Mouse (Mus musculus): ENCODE results near the gene 4933407L21Rik. TPM values are rescaled to one million over a fixed set of nuclear protein-coding genes. Genes with fewer than 3 reads are reported as not detected.
"Not testable (repeated sequence)": the region's sequence is repeated elsewhere in the genome, so short reads cannot be mapped to it uniquely, and the experiment has no call there.

The 4933407L21Rik gene
- polyA plus RNA-seq, 1 experiment from 2014 or later, result 3.5 TPM

- H3K4me3 ChIP-seq, result no peak overlapping the region
- H3K36me3 ChIP-seq, result no peaks in the 10 kb centered on the region
- no peak overlapping the region for H3K9ac ChIP-seq
- H3K4me2 ChIP-seq, result no peak overlapping the region
- H3K9me3 ChIP-seq, result no peaks in the 10 kb centered on the region
- H3K4me1 ChIP-seq (replicated peaks), result no peaks in the 10 kb centered on the region
- H3K27me3 ChIP-seq, result no peaks in the 10 kb centered on the region
- WGBS, result 69% methylated on average over 1 of the region's 1 CpGs
- H3K27ac ChIP-seq (replicated peaks), result peak overlapping the region; percentile 59; the same call in 1 of the 2 replicates
- ATAC-seq (ENCODE audit: low read depth), result peak; percentile 77
Observed at GRCm38 (mm10) chr1:85969519-85969918, 41.2 kb downstream of the 4933407L21Rik start.

- Histone ChIP-seq H3K4me2 (no peak overlapping the region), H3K27ac (replicated peaks) (no peak overlapping the region), H3K36me3 (no peaks in the 10 kb centered on the region), H3K27me3 (no peaks in the 10 kb centered on the region), H3K9ac (no peak overlapping the region), H3K4me1 (replicated peaks) (no peaks in the 10 kb centered on the region), H3K9me3 (no peaks in the 10 kb centered on the region), H3K4me3 (no peak overlapping the region)
- 93% methylated on average over 3 of the region's 3 CpGs for WGBS
- ATAC-seq (ENCODE audit: low read depth), result no peak
Observed at GRCm38 (mm10) chr1:85971070-85971469, 42.8 kb downstream of the 4933407L21Rik start.

GRCm38 (mm10) chr1:85972341-85972740, 44.1 kb downstream of the 4933407L21Rik start:
- Histone ChIP-seq H3K4me1 (replicated peaks) (no peaks in the 10 kb centered on the region), H3K36me3 (no peaks in the 10 kb centered on the region), H3K27me3 (no peaks in the 10 kb centered on the region), H3K4me2 (no peak overlapping the region), H3K27ac (replicated peaks) (no peak overlapping the region), H3K9me3 (no peaks in the 10 kb centered on the region), H3K9ac (no peak overlapping the region), H3K4me3 (no peak overlapping the region)
- 71% methylated on average over 3 of the region's 3 CpGs for WGBS
- no peak for ATAC-seq (ENCODE audit: low read depth)

- Histone ChIP-seq H3K36me3 (no peaks in the 10 kb centered on the region), H3K9ac (no peak overlapping the region), H3K27me3 (no peaks in the 10 kb centered on the region), H3K9me3 (no peaks in the 10 kb centered on the region), H3K4me3 (no peak overlapping the region), H3K4me2 (no peak overlapping the region), H3K4me1 (replicated peaks) (no peaks in the 10 kb centered on the region), H3K27ac (replicated peaks) (no peak overlapping the region)
- no peak for ATAC-seq (ENCODE audit: low read depth)
- 89% methylated on average over 2 of the region's 2 CpGs for WGBS
Observed at GRCm38 (mm10) chr1:85973468-85973877, 45.2 kb downstream of the 4933407L21Rik start.

GRCm38 (mm10) chr1:85977709-85978108, 49.4 kb downstream of the 4933407L21Rik start:
- WGBS, result 81% methylated on average over 3 of the region's 3 CpGs
- Histone ChIP-seq H3K9me3 (no peaks in the 10 kb centered on the region), H3K9ac (no peak overlapping the region)

GRCm38 (mm10) chr1:85981738-85982357, 53.6 kb downstream of the 4933407L21Rik start:
- H3K4me2 ChIP-seq, result no peak overlapping the region
- H3K27ac ChIP-seq (replicated peaks), result no peak overlapping the region
- H3K9me3 ChIP-seq, result no peaks in the 10 kb centered on the region
- no peaks in the 10 kb centered on the region for H3K4me1 ChIP-seq (replicated peaks)
- WGBS, result 67% methylated on average over 7 of the region's 7 CpGs
- H3K4me3 ChIP-seq, result no peak overlapping the region
- no peak for ATAC-seq (ENCODE audit: low read depth)
- H3K9ac ChIP-seq, result no peak overlapping the region
- no peaks in the 10 kb centered on the region for H3K36me3 ChIP-seq
- H3K27me3 ChIP-seq, result no peaks in the 10 kb centered on the region

More at GRCm38 (mm10) chr1:85977709-85978108, 49.4 kb downstream of the 4933407L21Rik start:
- Histone ChIP-seq H3K36me3 (no peaks in the 10 kb centered on the region), H3K4me1 (replicated peaks) (no peaks in the 10 kb centered on the region), H3K4me3 (no peak overlapping the region), H3K27ac (replicated peaks) (no peak overlapping the region), H3K4me2 (no peak overlapping the region), H3K27me3 (no peaks in the 10 kb centered on the region)
- no peak for ATAC-seq (ENCODE audit: low read depth)

- H3K27me3 ChIP-seq, result no peaks in the 10 kb centered on the region
- no peak for ATAC-seq (ENCODE audit: low read depth)
- H3K9me3 ChIP-seq, result no peaks in the 10 kb centered on the region
- no peak overlapping the region for H3K4me2 ChIP-seq
- H3K27ac ChIP-seq (replicated peaks), result no peak overlapping the region
- no peak overlapping the region for H3K4me3 ChIP-seq
- no peak overlapping the region for H3K9ac ChIP-seq
- WGBS, result 87% methylated on average over 3 of the region's 3 CpGs
- H3K4me1 ChIP-seq (replicated peaks), result no peaks in the 10 kb centered on the region
- no peaks in the 10 kb centered on the region for H3K36me3 ChIP-seq
Observed at GRCm38 (mm10) chr1:85985784-85986183, 57.5 kb downstream of the 4933407L21Rik start.

GRCm38 (mm10) chr1:85988351-85988750, 60.1 kb downstream of the 4933407L21Rik start:
- Histone ChIP-seq H3K36me3 (no peaks in the 10 kb centered on the region), H3K27me3 (no peaks in the 10 kb centered on the region), H3K9me3 (no peaks in the 10 kb centered on the region), H3K4me2 (no peak overlapping the region), H3K9ac (no peak overlapping the region), H3K27ac (replicated peaks) (no peak overlapping the region), H3K4me3 (no peak overlapping the region), H3K4me1 (replicated peaks) (no peaks in the 10 kb centered on the region)
- no peak for ATAC-seq (ENCODE audit: low read depth)
- WGBS, result 79% methylated on average over 4 of the region's 4 CpGs

- not testable (repeated sequence) for H3K9ac ChIP-seq; ATAC-seq (ENCODE audit: low read depth); H3K4me3 ChIP-seq; H3K4me1 ChIP-seq (replicated peaks); H3K36me3 ChIP-seq; H3K27ac ChIP-seq (replicated peaks); H3K4me2 ChIP-seq; H3K27me3 ChIP-seq; H3K9me3 ChIP-seq
- 90% methylated on average over 4 of the region's 4 CpGs for WGBS
Observed at GRCm38 (mm10) chr1:85988882-85989281, 60.6 kb downstream of the 4933407L21Rik start.

Other genes with a start within 250 kb of the 4933407L21Rik start
- gene A630001G21Rik, start 149.8 kb upstream of the 4933407L21Rik start, polyA plus RNA-seq (2015; fragmentation: Nextera tagmentation; extraction: Ambion mirVana), result 0.37 and 0.46 TPM in 2 replicates
- gene Cab39, start 135.0 kb upstream of the 4933407L21Rik start, polyA plus RNA-seq (2015; fragmentation: Nextera tagmentation; extraction: Ambion mirVana), result 53.9 and 56.4 TPM in 2 replicates
- gene Itm2c, start 34.2 kb upstream of the 4933407L21Rik start, polyA plus RNA-seq (2015; fragmentation: Nextera tagmentation; extraction: Ambion mirVana), result 148 and 155 TPM in 2 replicates
- 0.12 TPM in 1 of 2 replicates, not detected in the other for gene Gpr55, start 32.5 kb downstream of the 4933407L21Rik start, polyA plus RNA-seq (2015; fragmentation: Nextera tagmentation; extraction: Ambion mirVana)
- gene Spata3, start 88.3 kb downstream of the 4933407L21Rik start, polyA plus RNA-seq (2015; fragmentation: Nextera tagmentation; extraction: Ambion mirVana), result not detected in 2 replicates
- 2.7 and 3.2 TPM in 2 replicates for gene 2810459M11Rik, start 117.4 kb downstream of the 4933407L21Rik start, polyA plus RNA-seq (2015; fragmentation: Nextera tagmentation; extraction: Ambion mirVana)
- gene Psmd1, start 135.9 kb downstream of the 4933407L21Rik start, polyA plus RNA-seq (2015; fragmentation: Nextera tagmentation; extraction: Ambion mirVana), result 181 and 201 TPM in 2 replicates
- 0.21 and 0.27 TPM in 2 replicates for gene Htr2b, start 183.5 kb downstream of the 4933407L21Rik start, polyA plus RNA-seq (2015; fragmentation: Nextera tagmentation; extraction: Ambion mirVana)
- gene Gm21972, start 205.2 kb downstream of the 4933407L21Rik start, polyA plus RNA-seq (2015; fragmentation: Nextera tagmentation; extraction: Ambion mirVana), result not detected in 2 replicates
- gene Armc9, start 226.3 kb downstream of the 4933407L21Rik start, polyA plus RNA-seq (2015; fragmentation: Nextera tagmentation; extraction: Ambion mirVana), result 28.9 and 32.9 TPM in 2 replicates

All from neural tube, embryonic 13.5 days (tissue).